Mouse (Mus musculus): Measurements from ENCODE around the gene Mov10. TPM values are rescaled to one million over a fixed set of nuclear protein-coding genes. Genes with fewer than 3 reads are reported as not detected.

Mov10 gene
- polyA plus RNA-seq, 1 experiment = 23.9 TPM

- no peak overlapping the region for H3K27ac ChIP-seq (ENCODE audit: control insufficient read depth, insufficient read depth, low read length)
- TF ChIP-seq POLR2A (IDR thresholded peaks at IDR 0.05; ENCODE audit: control insufficient read depth, extremely low read depth, insufficient read depth, low read length, poor library complexity) (no peak), CTCF (IDR thresholded peaks at IDR 0.05; ENCODE audit: borderline replicate concordance, control insufficient read depth, extremely low read depth, insufficient read depth, low read length, poor library complexity) (no peak)
- H3K36me3 ChIP-seq (ENCODE audit: control insufficient read depth, insufficient read depth, low read length) = peaks cover 12% of the 10 kb centered on the region; the same call in 1 of the 2 replicates
- no peak for DNase-seq
- no peak overlapping the region for H3K4me3 ChIP-seq (ENCODE audit: control insufficient read depth, insufficient read depth, low read length)
- peaks cover 4% of the 10 kb centered on the region; the same call in 1 of the 2 replicates for H3K4me1 ChIP-seq (replicated peaks; ENCODE audit: control insufficient read depth, insufficient read depth, low read length)
- WGBS = 32% methylated on average over 1 of the region's 1 CpGs
- no peaks in the 10 kb centered on the region for H3K27me3 ChIP-seq (ENCODE audit: control insufficient read depth, insufficient read depth, low read length)
These were observed 37.7 kb upstream of the Mov10 start for GRCm38 (mm10) chr3:104856106-104856505.

GRCm38 (mm10) chr3:104854866-104855265 is 36.5 kb upstream of the Mov10 start:
- Histone ChIP-seq H3K4me3 (ENCODE audit: control insufficient read depth, insufficient read depth, low read length) (no peak overlapping the region), H3K27ac (ENCODE audit: control insufficient read depth, insufficient read depth, low read length) (no peak overlapping the region), H3K4me1 (replicated peaks; ENCODE audit: control insufficient read depth, insufficient read depth, low read length) (peaks cover 4% of the 10 kb centered on the region; the same call in 1 of the 2 replicates), H3K36me3 (ENCODE audit: control insufficient read depth, insufficient read depth, low read length) (peaks cover 12% of the 10 kb centered on the region; the same call in 1 of the 2 replicates), H3K27me3 (ENCODE audit: control insufficient read depth, insufficient read depth, low read length) (no peaks in the 10 kb centered on the region)
- TF ChIP-seq CTCF (IDR thresholded peaks at IDR 0.05; ENCODE audit: borderline replicate concordance, control insufficient read depth, extremely low read depth, insufficient read depth, low read length, poor library complexity) = no peak
- no peak for TF ChIP-seq POLR2A (IDR thresholded peaks at IDR 0.05; ENCODE audit: control insufficient read depth, extremely low read depth, insufficient read depth, low read length, poor library complexity)
- no peak for DNase-seq

- H3K27ac ChIP-seq (ENCODE audit: control insufficient read depth, insufficient read depth, low read length) = no peak overlapping the region
- H3K36me3 ChIP-seq (ENCODE audit: control insufficient read depth, insufficient read depth, low read length) = peaks cover 12% of the 10 kb centered on the region; the same call in 1 of the 2 replicates
- 86% methylated on average over 1 of the region's 1 CpGs for WGBS
- no peak overlapping the region for H3K4me3 ChIP-seq (ENCODE audit: control insufficient read depth, insufficient read depth, low read length)
- no peak for DNase-seq
- no peaks in the 10 kb centered on the region for H3K27me3 ChIP-seq (ENCODE audit: control insufficient read depth, insufficient read depth, low read length)
- H3K4me1 ChIP-seq (replicated peaks; ENCODE audit: control insufficient read depth, insufficient read depth, low read length) = peaks cover 4% of the 10 kb centered on the region; the same call in 1 of the 2 replicates
- no peak for TF ChIP-seq POLR2A (IDR thresholded peaks at IDR 0.05; ENCODE audit: control insufficient read depth, extremely low read depth, insufficient read depth, low read length, poor library complexity)
- no peak for TF ChIP-seq CTCF (IDR thresholded peaks at IDR 0.05; ENCODE audit: borderline replicate concordance, control insufficient read depth, extremely low read depth, insufficient read depth, low read length, poor library complexity)
These were observed 36.1 kb upstream of the Mov10 start for GRCm38 (mm10) chr3:104854465-104854864.

- Histone ChIP-seq H3K4me1 (replicated peaks; ENCODE audit: control insufficient read depth, insufficient read depth, low read length) (no peaks in the 10 kb centered on the region), H3K36me3 (ENCODE audit: control insufficient read depth, insufficient read depth, low read length) (peaks cover 30% of the 10 kb centered on the region), H3K27ac (ENCODE audit: control insufficient read depth, insufficient read depth, low read length) (no peak overlapping the region), H3K4me3 (ENCODE audit: control insufficient read depth, insufficient read depth, low read length) (no peak overlapping the region), H3K27me3 (ENCODE audit: control insufficient read depth, insufficient read depth, low read length) (no peaks in the 10 kb centered on the region)
- 94% methylated on average over 4 of the region's 4 CpGs for WGBS
- no peak for TF ChIP-seq CTCF (IDR thresholded peaks at IDR 0.05; ENCODE audit: borderline replicate concordance, control insufficient read depth, extremely low read depth, insufficient read depth, low read length, poor library complexity)
- TF ChIP-seq POLR2A (IDR thresholded peaks at IDR 0.05; ENCODE audit: control insufficient read depth, extremely low read depth, insufficient read depth, low read length, poor library complexity) = no peak
- DNase-seq = no peak
These were observed 28.2 kb upstream of the Mov10 start for GRCm38 (mm10) chr3:104846601-104847000.

- Histone ChIP-seq H3K27ac (ENCODE audit: control insufficient read depth, insufficient read depth, low read length) (no peak overlapping the region), H3K27me3 (ENCODE audit: control insufficient read depth, insufficient read depth, low read length) (no peaks in the 10 kb centered on the region), H3K4me1 (replicated peaks; ENCODE audit: control insufficient read depth, insufficient read depth, low read length) (no peaks in the 10 kb centered on the region), H3K4me3 (ENCODE audit: control insufficient read depth, insufficient read depth, low read length) (no peak overlapping the region), H3K36me3 (ENCODE audit: control insufficient read depth, insufficient read depth, low read length) (peaks cover 70% of the 10 kb centered on the region)
- WGBS = 98% methylated on average over 5 of the region's 5 CpGs
- TF ChIP-seq CTCF (IDR thresholded peaks at IDR 0.05; ENCODE audit: borderline replicate concordance, control insufficient read depth, extremely low read depth, insufficient read depth, low read length, poor library complexity) (no peak), POLR2A (IDR thresholded peaks at IDR 0.05; ENCODE audit: control insufficient read depth, extremely low read depth, insufficient read depth, low read length, poor library complexity) (no peak)
- no peak for DNase-seq
These were observed 22.7 kb upstream of the Mov10 start for GRCm38 (mm10) chr3:104841049-104841448.

- Histone ChIP-seq H3K4me3 (ENCODE audit: control insufficient read depth, insufficient read depth, low read length) (no peak overlapping the region), H3K36me3 (ENCODE audit: control insufficient read depth, insufficient read depth, low read length) (peaks cover 88% of the 10 kb centered on the region), H3K27me3 (ENCODE audit: control insufficient read depth, insufficient read depth, low read length) (no peaks in the 10 kb centered on the region), H3K4me1 (replicated peaks; ENCODE audit: control insufficient read depth, insufficient read depth, low read length) (no peaks in the 10 kb centered on the region), H3K27ac (ENCODE audit: control insufficient read depth, insufficient read depth, low read length) (no peak overlapping the region)
- 97% methylated on average over 3 of the region's 3 CpGs for WGBS
- DNase-seq = no peak
- TF ChIP-seq CTCF (IDR thresholded peaks at IDR 0.05; ENCODE audit: borderline replicate concordance, control insufficient read depth, extremely low read depth, insufficient read depth, low read length, poor library complexity) (no peak), POLR2A (IDR thresholded peaks at IDR 0.05; ENCODE audit: control insufficient read depth, extremely low read depth, insufficient read depth, low read length, poor library complexity) (no peak)
These were observed 17.4 kb upstream of the Mov10 start for GRCm38 (mm10) chr3:104835797-104836196.

- Histone ChIP-seq H3K36me3 (ENCODE audit: control insufficient read depth, insufficient read depth, low read length) (peaks cover 34% of the 10 kb centered on the region), H3K4me3 (ENCODE audit: control insufficient read depth, insufficient read depth, low read length) (no peak overlapping the region), H3K27me3 (ENCODE audit: control insufficient read depth, insufficient read depth, low read length) (no peaks in the 10 kb centered on the region), H3K27ac (ENCODE audit: control insufficient read depth, insufficient read depth, low read length) (no peak overlapping the region), H3K4me1 (replicated peaks; ENCODE audit: control insufficient read depth, insufficient read depth, low read length) (peaks cover 4% of the 10 kb centered on the region; the same call in 1 of the 2 replicates)
- TF ChIP-seq POLR2A (IDR thresholded peaks at IDR 0.05; ENCODE audit: control insufficient read depth, extremely low read depth, insufficient read depth, low read length, poor library complexity) = no peak
- no peak for TF ChIP-seq CTCF (IDR thresholded peaks at IDR 0.05; ENCODE audit: borderline replicate concordance, control insufficient read depth, extremely low read depth, insufficient read depth, low read length, poor library complexity)
- WGBS = 94% methylated on average over 3 of the region's 3 CpGs
- DNase-seq = no peak
These were observed 4.0 kb upstream of the Mov10 start for GRCm38 (mm10) chr3:104822413-104822812.
